Mouse (Mus musculus) kidney, postnatal 25 days (tissue): ENCODE measurements around the gene Plcxd3.

Experiments
- DNase-seq, 2 experiments: peaks; one replicate each; pipeline ENCODE4 v3.0.0; 2021; ENCODE audit warnings: mixed read lengths in 2 of 2

Plcxd3 gene

GRCm38 (mm10) chr15:4375423-4376220, at the start of gene Plcxd3:
TSS of gene Plcxd3 (plus strand) at chr15:4375491.
- DNase-seq = peak; percentile 18 to 53

- no peak for DNase-seq
Measured at GRCm38 (mm10) chr15:4331867-4332266, 43.4 kb upstream of the Plcxd3 start.

GRCm38 (mm10) chr15:4341620-4342019, 33.7 kb upstream of the Plcxd3 start:
- no peak for DNase-seq

- DNase-seq = peak in 1 of 2 experiments; percentile 3
Measured at GRCm38 (mm10) chr15:4348816-4349553, 26.3 kb upstream of the Plcxd3 start.

- peak; percentile 21 to 45 for DNase-seq
Measured at GRCm38 (mm10) chr15:4356397-4356796, 18.9 kb upstream of the Plcxd3 start.

- DNase-seq = no peak
Measured at GRCm38 (mm10) chr15:4357706-4358105, 17.6 kb upstream of the Plcxd3 start.

GRCm38 (mm10) chr15:4367801-4368200, 7.5 kb upstream of the Plcxd3 start:
- no peak for DNase-seq

GRCm38 (mm10) chr15:4374453-4374990, 769 bp upstream of the Plcxd3 start:
- DNase-seq = no peak

GRCm38 (mm10) chr15:4375031-4375422, 264 bp upstream of the Plcxd3 start:
- no peak for DNase-seq

GRCm38 (mm10) chr15:4376221-4376631, 935 bp downstream of the Plcxd3 start:
- no peak for DNase-seq

- no peak for DNase-seq
Measured at GRCm38 (mm10) chr15:4378766-4379165, 3.5 kb downstream of the Plcxd3 start.

- no peak for DNase-seq
Measured at GRCm38 (mm10) chr15:4387774-4388173, 12.5 kb downstream of the Plcxd3 start.

GRCm38 (mm10) chr15:4400096-4400495, 24.8 kb downstream of the Plcxd3 start:
- no peak for DNase-seq

GRCm38 (mm10) chr15:4411333-4411732, 36.0 kb downstream of the Plcxd3 start:
- no peak for DNase-seq

GRCm38 (mm10) chr15:4440081-4440480, 64.8 kb downstream of the Plcxd3 start:
- DNase-seq = peak in 1 of 2 experiments; percentile 33

GRCm38 (mm10) chr15:4496182-4496581, 120.9 kb downstream of the Plcxd3 start:
- DNase-seq = no peak

- no peak for DNase-seq
Measured at GRCm38 (mm10) chr15:4496984-4497383, 121.7 kb downstream of the Plcxd3 start.

- no peak for DNase-seq
Measured at GRCm38 (mm10) chr15:4498036-4498435, 122.7 kb downstream of the Plcxd3 start.

- no peak for DNase-seq
Measured at GRCm38 (mm10) chr15:4503366-4503765, 128.1 kb downstream of the Plcxd3 start.

GRCm38 (mm10) chr15:4503826-4504225, 128.5 kb downstream of the Plcxd3 start:
- no peak for DNase-seq

GRCm38 (mm10) chr15:4514724-4515123, 139.4 kb downstream of the Plcxd3 start:
- no peak for DNase-seq

GRCm38 (mm10) chr15:4524598-4524997, 149.3 kb downstream of the Plcxd3 start:
- no peak for DNase-seq

GRCm38 (mm10) chr15:4533700-4534099, 158.4 kb downstream of the Plcxd3 start:
- DNase-seq = no peak

GRCm38 (mm10) chr15:4559121-4559520, 183.8 kb downstream of the Plcxd3 start:
- no peak for DNase-seq
